Mouse (Mus musculus) heart, postnatal 36 days (tissue): ENCODE results near the gene Caskin1. TPM values are rescaled to one million over a fixed set of nuclear protein-coding genes. Genes with fewer than 3 reads are reported as not detected.

Experiments used
- DNase-seq, 2 experiments: peaks; one replicate each; pipeline ENCODE4 v3.0.0; 2021 to 2022
- intact Hi-C: fragments of 180-260 bp; cut with DNase I; formaldehyde crosslinking; loops from one replicate; pipeline ENCODE4 v1.15.1; 2025
- total RNA-seq, 2 experiments: library from RNA; stranded (reverse); gene quantifications; 2 replicates each; pipeline ENCODE4 v1.2.3; 2021

Caskin1 gene
- total RNA-seq, 2 experiments from 2014 or later, result 0.11 to 0.14 TPM

GRCm38 (mm10) chr17:24551050-24551444, 62.6 kb downstream of the Caskin1 start:
- intact Hi-C loops, result no loop called here
- DNase-seq, result no peak

GRCm38 (mm10) chr17:24557091-24557490, 68.7 kb downstream of the Caskin1 start:
- intact Hi-C loops, result no loop called here

More at GRCm38 (mm10) chr17:24557091-24557490, 68.7 kb downstream of the Caskin1 start:
- peak; percentile 63 to 65 for DNase-seq

Other genes with a start within 250 kb of the Caskin1 start
- gene Ccnf, start 237.1 kb upstream of the Caskin1 start, total RNA-seq, result 1 to 10 TPM in 1 of 2 experiments, under 1 TPM in 1; 0.92 to 1.1 TPM
- gene Abca17, start 137.5 kb upstream of the Caskin1 start, total RNA-seq, result under 1 TPM in 1 of 2 experiments, not detected in 1; 0.08 TPM
- gene Abca3, start 136.7 kb upstream of the Caskin1 start, total RNA-seq, result 10 to 100 TPM; 13.5 to 15.5 TPM
- gene Rnps1, start 74.0 kb upstream of the Caskin1 start, total RNA-seq, result 10 to 100 TPM; 58.4 to 61.6 TPM
- gene Eci1, start 62.0 kb upstream of the Caskin1 start, total RNA-seq, result 100 to 1,000 TPM; 511 to 548 TPM
- gene Dnase1l2, start 45.5 kb upstream of the Caskin1 start, total RNA-seq, result 1 to 10 TPM; 1.1 to 1.4 TPM
- gene E4f1, start 18.3 kb upstream of the Caskin1 start, total RNA-seq, result 10 to 100 TPM; 11.0 to 12.4 TPM
- gene Pgp, start 18.2 kb upstream of the Caskin1 start, total RNA-seq, result 10 to 100 TPM; 39.1 to 41.9 TPM
- gene Bricd5, start 14.7 kb upstream of the Caskin1 start, total RNA-seq, result not detected
- 1 to 10 TPM; 8.1 to 9.0 TPM for gene Mlst8, start 9.5 kb upstream of the Caskin1 start, total RNA-seq
- 10 to 100 TPM; 45.7 to 51.6 TPM for gene Traf7, start 39.3 kb downstream of the Caskin1 start, total RNA-seq
- not detected for gene Rab26, start 45.6 kb downstream of the Caskin1 start, total RNA-seq
- 10 to 100 TPM; 45.4 to 45.6 TPM for gene Pkd1, start 61.2 kb downstream of the Caskin1 start, total RNA-seq
- 100 to 1,000 TPM; 106 to 112 TPM for gene Tsc2, start 144.0 kb downstream of the Caskin1 start, total RNA-seq
- gene Nthl1, start 144.1 kb downstream of the Caskin1 start, total RNA-seq, result 1 to 10 TPM; 3.3 to 4.1 TPM
- 100 to 1,000 TPM in 1 of 2 experiments, 10 to 100 TPM in 1; 91.1 to 140 TPM for gene Slc9a3r2, start 161.7 kb downstream of the Caskin1 start, total RNA-seq
- gene Npw, start 169.9 kb downstream of the Caskin1 start, total RNA-seq, result not detected
- 10 to 100 TPM; 17.3 to 19.0 TPM for gene Zfp598, start 181.1 kb downstream of the Caskin1 start, total RNA-seq
- gene Syngr3, start 201.4 kb downstream of the Caskin1 start, total RNA-seq, result under 1 TPM; 0.14 to 0.22 TPM
- gene Gfer, start 207.6 kb downstream of the Caskin1 start, total RNA-seq, result 10 to 100 TPM; 19.3 to 22.8 TPM
- gene Noxo1, start 207.6 kb downstream of the Caskin1 start, total RNA-seq, result 1 to 10 TPM in 1 of 2 experiments, under 1 TPM in 1; 0.33 to 1.3 TPM
- gene Tbl3, start 219.1 kb downstream of the Caskin1 start, total RNA-seq, result 10 to 100 TPM; 16.3 to 17.7 TPM
- gene Rnf151, start 229.5 kb downstream of the Caskin1 start, total RNA-seq, result not detected
- gene Rps2, start 229.5 kb downstream of the Caskin1 start, total RNA-seq, result 100 to 1,000 TPM; 668 to 757 TPM
- 1,000 to 10,000 TPM in 1 of 2 experiments, 100 to 1,000 TPM in 1; 979 to 1,034 TPM for gene Ndufb10, start 235.9 kb downstream of the Caskin1 start, total RNA-seq
- gene Rpl3l, start 239.2 kb downstream of the Caskin1 start, total RNA-seq, result 100 to 1,000 TPM; 400 to 416 TPM
- 100 to 1,000 TPM; 160 to 183 TPM for gene Msrb1, start 248.0 kb downstream of the Caskin1 start, total RNA-seq